ENCODE assay signal across 22 mouse cellular contexts in genomic region chr10:117552049-117552652, GRCm38 (mm10).
"Had no signal": no experiment of that assay in that cellular context is flagged by ENCODE, and none has a peak within 500 bp of the region (broad histone marks: within the 10 kb centered on the region; RNA-seq: fewer than 3 reads in every experiment).

No protein-coding gene starts in this region.

- DNase-seq: gastrocnemius, postnatal 14 days; gastrocnemius, postnatal 36 days; heart, adult 11 months; heart, adult 2 months; heart, postnatal 14 days; heart, postnatal 36 days; kidney, adult 18-20 months; kidney, adult 8-10 months; kidney, postnatal 10 days; kidney, postnatal 25 days; kidney, postnatal 4 days; layer of hippocampus, postnatal 36 days; liver; liver, embryonic 13.5 days had no signal

- H3K36me3 ChIP-seq: heart, embryonic 13.5 days; heart, embryonic 15.5 days; hindbrain, embryonic 12.5 days; intestine, embryonic 15.5 days; limb, embryonic 13.5 days; liver, embryonic 13.5 days; liver, embryonic 15.5 days had no signal

- H3K27ac ChIP-seq: heart, adult 2 months; heart, embryonic 13.5 days; heart, embryonic 15.5 days; hindbrain, embryonic 12.5 days; hindbrain, embryonic 14.5 days; intestine, embryonic 15.5 days; layer of hippocampus, adult 2 months; limb, embryonic 13.5 days; liver, embryonic 13.5 days; liver, embryonic 15.5 days had no signal

- H3K27me3 ChIP-seq: heart, embryonic 15.5 days; hindbrain, embryonic 12.5 days; intestine, embryonic 15.5 days; limb, embryonic 13.5 days; liver, embryonic 13.5 days; liver, embryonic 15.5 days had no signal

- H3K4me1 ChIP-seq: heart, embryonic 13.5 days; heart, embryonic 15.5 days; hindbrain, embryonic 12.5 days; intestine, embryonic 15.5 days; liver, embryonic 13.5 days; liver, embryonic 15.5 days had no signal

- H3K9me3 ChIP-seq: heart, embryonic 13.5 days; heart, embryonic 15.5 days; hindbrain, embryonic 12.5 days; intestine, embryonic 15.5 days; limb, embryonic 13.5 days; liver, embryonic 15.5 days had no signal

- H3K4me3 ChIP-seq: heart, adult 2 months; heart, embryonic 13.5 days; heart, embryonic 15.5 days; hindbrain, embryonic 12.5 days; intestine, embryonic 15.5 days; layer of hippocampus, adult 2 months; limb, embryonic 13.5 days; liver, embryonic 13.5 days; liver, embryonic 15.5 days had no signal
